Mouse (Mus musculus): ENCODE results near the gene Thbs4.

GRCm38 (mm10) chr13:92793636-92794035, 982 bp downstream of the Thbs4 start:
- no peak for TF ChIP-seq MAFK (IDR thresholded peaks at IDR 0.05; ENCODE audit: insufficient read depth, low read depth, low read length)
- TF ChIP-seq ZC3H11A (IDR thresholded peaks at IDR 0.05; ENCODE audit: borderline replicate concordance, low read depth, low read length), result no peak
- TF ChIP-seq ZNF384 (IDR thresholded peaks at IDR 0.05; ENCODE audit: low read depth, low read length), result no peak
